Mouse (Mus musculus): ENCODE measurements around the gene Mfsd14b.

GRCm38 (mm10) chr13:65122111-65122510 is 9.3 kb upstream of the Mfsd14b start:
- no peak for TF ChIP-seq POLR2A (IDR thresholded peaks at IDR 0.05; ENCODE audit: low read depth, low read length)
- TF ChIP-seq CTCF (IDR thresholded peaks at IDR 0.05; ENCODE audit: extremely low read depth, insufficient read depth, insufficient read length, insufficient replicate concordance), result no peak
